Mouse (Mus musculus) olfactory bulb, adult 2 months (tissue): Measurements from ENCODE around the gene 1700129C05Rik. TPM values are rescaled to one million over a fixed set of nuclear protein-coding genes. Genes with fewer than 3 reads are reported as not detected.

ENCODE experiments used
- H3K27ac ChIP-seq: fragments of 200-500 bp; 2 replicates; pipeline ENCODE4 v1.5.1; 2012; ENCODE audit warnings: low read depth, low read length; ENCODE audit not compliant: insufficient read depth
- H3K4me1 ChIP-seq: fragments of 200-500 bp; 2 replicates; pipeline ENCODE4 v1.6.1; 2012; ENCODE audit warnings: low read length; ENCODE audit not compliant: control insufficient read depth, insufficient read depth
- H3K4me3 ChIP-seq: fragments of 200-500 bp; 2 replicates; pipeline ENCODE4 v1.5.1; 2012; ENCODE audit warnings: mild to moderate bottlenecking, low read depth, low read length, moderate library complexity; ENCODE audit not compliant: insufficient read depth
- CTCF ChIP-seq: fragments of 200-500 bp; IDR thresholded peaks from 2 replicates; pipeline ENCODE4 v1.5.1; 2012; ENCODE audit warnings: low read depth, mild to moderate bottlenecking, low read length, moderate library complexity; ENCODE audit not compliant: insufficient read depth
- POLR2A ChIP-seq: fragments of 200-500 bp; IDR thresholded peaks from 2 replicates; pipeline ENCODE4 v1.6.1; 2012; ENCODE audit warnings: mild to moderate bottlenecking, low read depth, low read length, moderate library complexity; ENCODE audit not compliant: insufficient read depth
- WGBS: fragments of 180-500 bp; shearing (Covaris S2); methylation state at CpG from one replicate; pipeline ENCODE4 v1.1.7; 2018; 5-methylcytosine and 5-hydroxymethylcytosine counted together
- polyA plus RNA-seq: library from polyadenylated mRNA; stranded (reverse); fragments of >200 nt; gene quantifications from 2 replicates; pipeline ENCODE4 v1.2.4, GENCODE M21; 2012; ENCODE audit warnings: low replicate concordance; ENCODE audit not compliant: missing spikeins, insufficient read depth, insufficient read length

Gene 1700129C05Rik
- not detected in 2 replicates for polyA plus RNA-seq

- 97% methylated on average over 4 of the region's 4 CpGs for WGBS
- H3K4me3 ChIP-seq: no peak within 1 kb of the TSS
- TF ChIP-seq CTCF (no peak), POLR2A (no peak)
- H3K4me1 ChIP-seq: no peaks in the 10 kb centered on the region
- H3K27ac ChIP-seq: no peak within 1 kb of the TSS
Measured at GRCm38 (mm10) chr14:59142793-59143192, at the start of gene 1700129C05Rik. Gene 1700129C05Rik (minus strand): TSS chr14:59142893.

DNA sequence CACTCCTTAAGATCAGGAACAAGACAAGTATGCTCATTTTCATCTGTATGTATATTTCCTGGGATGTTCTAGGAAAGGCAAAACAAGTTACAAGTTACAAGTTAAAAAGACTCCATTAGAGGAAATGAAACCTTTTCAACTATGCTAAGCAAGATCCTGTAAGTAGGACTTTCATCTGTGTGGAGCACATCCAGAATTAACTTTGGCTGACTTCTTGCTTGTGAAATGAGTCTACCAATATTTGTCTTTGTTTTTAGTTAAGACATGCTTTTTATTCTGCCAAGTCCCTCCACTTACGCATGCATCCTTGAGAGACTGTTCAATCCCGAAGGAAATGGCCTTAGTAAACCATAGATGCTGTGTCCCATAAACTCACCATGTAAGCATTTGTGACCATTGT, 43.4 kb upstream of the 1700129C05Rik start:
- no peaks in the 10 kb centered on the region for H3K4me1 ChIP-seq
- 90% methylated on average over 2 of the region's 2 CpGs for WGBS
- H3K27ac ChIP-seq: no peak overlapping the region
- TF ChIP-seq POLR2A (no peak), CTCF (no peak)
- no peak overlapping the region for H3K4me3 ChIP-seq

DNA sequence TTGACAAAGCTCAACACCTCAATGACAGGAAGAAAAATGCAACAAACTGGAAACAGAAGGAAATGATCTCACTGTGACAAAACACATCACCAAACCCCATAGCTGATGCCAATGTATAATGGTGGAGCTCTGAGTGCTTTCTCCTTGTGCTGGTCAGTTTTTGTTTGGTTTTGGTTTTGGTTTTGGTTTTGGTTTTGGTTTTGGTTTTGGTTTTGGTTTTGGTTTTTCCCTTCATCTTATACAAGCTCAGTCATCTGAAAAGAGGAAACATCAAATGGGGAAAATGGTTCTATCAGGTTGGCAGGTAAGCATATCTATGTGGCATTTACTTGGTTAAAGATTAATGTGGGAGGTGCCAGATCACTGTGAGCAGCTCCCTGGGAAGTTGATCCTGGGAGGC, 42.8 kb upstream of the 1700129C05Rik start:
- H3K27ac ChIP-seq: no peak overlapping the region
- TF ChIP-seq CTCF (no peak), POLR2A (no peak)
- no peaks in the 10 kb centered on the region for H3K4me1 ChIP-seq
- no peak overlapping the region for H3K4me3 ChIP-seq

GRCm38 (mm10) chr14:59182732-59183131, 40.0 kb upstream of the 1700129C05Rik start:
- TF ChIP-seq CTCF (no peak), POLR2A (no peak)
- 83% methylated on average over 2 of the region's 2 CpGs for WGBS
- H3K4me3 ChIP-seq: no peak overlapping the region
- no peak overlapping the region for H3K27ac ChIP-seq
- no peaks in the 10 kb centered on the region for H3K4me1 ChIP-seq

GRCm38 (mm10) chr14:59178649-59179048, 36.0 kb upstream of the 1700129C05Rik start, which contains the start of gene Gm5142:
Gene Gm5142 (minus strand): TSS chr14:59178749.
- H3K4me1 ChIP-seq: no peaks in the 10 kb centered on the region
- no peak within 1 kb of the TSS for H3K4me3 ChIP-seq
- TF ChIP-seq POLR2A (no peak), CTCF (no peak)
- 91% methylated on average over 3 of the region's 3 CpGs for WGBS
- no peak within 1 kb of the TSS for H3K27ac ChIP-seq

- no peak overlapping the region for H3K27ac ChIP-seq
- no peak overlapping the region for H3K4me3 ChIP-seq
- no peaks in the 10 kb centered on the region for H3K4me1 ChIP-seq
- WGBS: 79% methylated on average over 3 of the region's 3 CpGs
- no peak for TF ChIP-seq POLR2A
- TF ChIP-seq CTCF: no peak
Measured at GRCm38 (mm10) chr14:59157016-59157698, 14.5 kb upstream of the 1700129C05Rik start.

DNA sequence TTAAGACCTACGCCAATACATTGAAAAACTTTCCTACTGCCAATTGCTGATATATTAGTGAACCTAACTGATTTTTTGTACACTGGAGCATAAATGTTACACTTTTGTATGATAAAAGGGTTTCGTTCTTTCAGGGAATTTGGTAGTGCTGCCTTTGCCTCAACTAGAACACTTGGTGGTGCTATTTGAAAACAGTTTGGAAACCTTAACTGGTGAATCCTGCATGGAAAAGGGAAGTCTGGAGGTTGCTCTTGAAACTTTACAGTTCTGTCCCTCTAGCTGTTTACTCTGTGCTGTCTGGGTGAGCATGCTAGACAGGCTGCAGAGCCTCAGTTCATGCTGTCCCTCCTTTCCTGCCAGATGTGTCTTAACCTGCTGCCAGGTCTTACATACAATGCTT, 12.9 kb upstream of the 1700129C05Rik start:
- 65% methylated on average over 2 of the region's 2 CpGs for WGBS
- H3K4me3 ChIP-seq: no peak overlapping the region
- H3K4me1 ChIP-seq: no peaks in the 10 kb centered on the region
- TF ChIP-seq POLR2A (no peak), CTCF (no peak)
- H3K27ac ChIP-seq: no peak overlapping the region

DNA sequence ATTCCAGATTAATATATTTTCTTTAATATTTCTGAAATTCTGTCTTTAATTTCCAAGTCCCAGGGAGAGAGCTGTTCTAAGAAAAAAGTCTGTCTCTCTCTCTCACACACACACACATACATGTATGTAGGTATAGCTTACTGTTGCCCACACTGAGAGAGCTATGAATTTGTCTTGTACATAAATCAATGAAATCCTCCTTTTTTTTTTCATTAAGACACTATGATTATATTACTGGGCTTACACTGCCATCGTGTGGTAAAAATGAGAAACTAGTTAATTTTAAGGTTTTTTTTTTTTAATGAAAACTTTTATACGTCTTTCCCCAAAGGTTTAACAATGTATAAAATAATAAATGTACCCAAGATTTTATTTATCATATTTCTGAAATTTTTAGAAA, 28.4 kb downstream of the 1700129C05Rik start:
- WGBS: 2% methylated on average over 2 of the region's 2 CpGs
- TF ChIP-seq POLR2A: no peak
- TF ChIP-seq CTCF: no peak
- no peak overlapping the region for H3K4me3 ChIP-seq
- no peak overlapping the region for H3K27ac ChIP-seq
- H3K4me1 ChIP-seq: no peaks in the 10 kb centered on the region

DNA sequence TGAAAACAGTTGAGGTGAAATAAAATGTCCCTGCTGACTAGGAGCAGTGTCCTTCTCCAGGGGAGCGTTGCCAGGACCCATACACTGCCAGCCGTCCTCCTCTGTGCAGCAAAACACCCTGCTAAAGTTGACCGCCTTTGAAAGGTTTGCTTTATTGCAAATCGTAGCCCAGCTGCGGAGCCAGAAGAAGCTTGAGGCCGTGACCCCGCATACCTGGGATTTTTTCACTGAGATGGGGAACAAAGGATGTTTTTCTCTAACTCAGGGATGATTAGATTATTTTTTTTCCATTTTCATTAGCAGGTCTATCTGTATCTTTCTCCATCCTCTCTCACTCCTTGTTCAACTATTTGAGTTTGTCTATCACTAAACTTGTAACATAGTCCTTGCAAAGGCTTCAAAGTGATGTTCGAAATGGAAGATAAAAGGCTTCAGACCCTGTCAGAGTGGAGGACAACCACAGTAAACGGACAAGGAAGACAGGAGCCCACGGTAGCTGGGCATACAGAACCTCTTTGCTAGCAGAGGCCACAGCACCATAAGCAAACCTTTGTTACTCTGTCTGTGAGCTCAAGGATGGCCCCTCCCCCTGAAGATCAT, 38.6 kb downstream of the 1700129C05Rik start:
- H3K4me3 ChIP-seq: no peak overlapping the region
- H3K27ac ChIP-seq: no peak overlapping the region
- TF ChIP-seq CTCF (no peak), POLR2A (no peak)
- no peaks in the 10 kb centered on the region for H3K4me1 ChIP-seq
- 49% methylated on average over 10 of the region's 10 CpGs for whole genome bisulfite sequencing

GRCm38 (mm10) chr14:59093601-59094000, 49.1 kb downstream of the 1700129C05Rik start:
- TF ChIP-seq CTCF (no peak), POLR2A (no peak)
- no peak overlapping the region for H3K27ac ChIP-seq
- H3K4me1 ChIP-seq: no peaks in the 10 kb centered on the region
- H3K4me3 ChIP-seq: no peak overlapping the region
